10 mouse cellular contexts compared by ENCODE assay signal in the genomic region with DNA sequence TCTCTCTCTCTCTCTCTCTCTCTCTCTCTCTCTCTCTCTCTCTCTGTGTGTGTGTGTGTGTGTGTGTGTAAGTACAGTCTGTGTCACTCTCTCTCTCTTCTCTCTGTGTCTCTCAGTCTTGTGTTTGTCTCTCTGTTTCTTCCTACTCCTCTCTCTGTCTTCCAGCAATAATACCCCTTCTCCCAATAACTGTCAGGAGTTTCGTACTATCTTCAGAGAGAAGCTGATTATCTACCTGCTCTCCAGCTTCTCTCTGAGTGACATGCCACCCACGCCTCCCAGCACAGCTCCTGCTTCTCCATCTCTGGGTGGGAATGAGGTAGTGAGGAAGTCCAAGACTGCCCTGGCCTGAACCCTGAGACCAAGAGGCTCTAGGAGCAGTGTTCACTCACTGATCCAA. TPM values are rescaled to one million over a fixed set of nuclear protein-coding genes. Genes with fewer than 3 reads are reported as not detected.
DNase-seq lines count a peak whose midpoint lies in the region; ATAC-seq and TF ChIP-seq lines count a peak whose summit lies in the region.
"Had no signal": no experiment of that assay in that cellular context is flagged by ENCODE, and none has a peak within 500 bp of the region (broad histone marks: within the 10 kb centered on the region; RNA-seq: fewer than 3 reads in every experiment).

TSS of gene Grm5 (plus strand) at position 301 of the 400 bp plus-strand sequence.

- no peaks in the 10 kb centered on the region for H3K36me3 ChIP-seq in heart, embryonic 15.5 days
- no peaks in the 10 kb centered on the region for H3K36me3 ChIP-seq in heart, adult 2 months (ENCODE audit: control insufficient read depth, insufficient read depth, low read length)
- H3K36me3 ChIP-seq in embryonic facial prominence, embryonic 10.5 days (replicated peaks): no peaks in the 10 kb centered on the region
- H3K36me3 ChIP-seq in hindbrain, embryonic 13.5 days: no peaks in the 10 kb centered on the region
- H3K36me3 ChIP-seq in limb, embryonic 14.5 days (ENCODE audit: control insufficient read depth, insufficient read depth, low read length): no peaks in the 10 kb centered on the region

- H3K9me3 ChIP-seq in heart, embryonic 15.5 days (replicated peaks): no peaks in the 10 kb centered on the region
- H3K9me3 ChIP-seq in embryonic facial prominence, embryonic 10.5 days: no peaks in the 10 kb centered on the region
- no peaks in the 10 kb centered on the region for H3K9me3 ChIP-seq in hindbrain, embryonic 13.5 days
- no peaks in the 10 kb centered on the region for H3K9me3 ChIP-seq in limb, embryonic 14.5 days (ENCODE audit: control insufficient read depth, low read length)

- TF ChIP-seq EP300 in heart, adult 2 months (IDR thresholded peaks at IDR 0.05; ENCODE audit: insufficient read depth, low read depth, low read length): no peak

- 22% methylated on average over 2 of the region's 2 CpGs for WGBS in heart, embryonic 15.5 days
- 13% methylated on average over 2 of the region's 2 CpGs for whole genome bisulfite sequencing in heart, adult 2 months
- WGBS in embryonic facial prominence, embryonic 10.5 days: 13% methylated on average over 2 of the region's 2 CpGs
- WGBS in hindbrain, embryonic 13.5 days: 10% methylated on average over 2 of the region's 2 CpGs
- WGBS in limb, embryonic 14.5 days: 35% methylated on average over 2 of the region's 2 CpGs

- H3K4me3 ChIP-seq in heart, embryonic 15.5 days: no peak within 1 kb of the TSS
- no peak within 1 kb of the TSS for H3K4me3 ChIP-seq in heart, adult 2 months
- peak within 1 kb of the TSS; percentile 53 for H3K4me3 ChIP-seq in embryonic facial prominence, embryonic 10.5 days
- H3K4me3 ChIP-seq in hindbrain, embryonic 13.5 days: peak within 1 kb of the TSS; percentile 52
- 0 out of 2 replicates have a peak within 1 kb of the TSS, but pooled peaks have one; percentile 8 for H3K4me3 ChIP-seq in limb, embryonic 14.5 days (replicated peaks; ENCODE audit: low read length)

- H3K9ac ChIP-seq in heart, embryonic 15.5 days: no peak within 1 kb of the TSS
- H3K9ac ChIP-seq in heart, adult 2 months (ENCODE audit: low read depth, low read length): no peak within 1 kb of the TSS
- H3K9ac ChIP-seq in hindbrain, embryonic 13.5 days: peak within 1 kb of the TSS; percentile 77
- H3K9ac ChIP-seq in limb, embryonic 14.5 days (ENCODE audit: low read depth, low read length, severe bottlenecking): no peak within 1 kb of the TSS

- intact Hi-C loops in heart, adult 2 months (cut with DNase I): no loop called here

- no peak for ATAC-seq in heart, embryonic 15.5 days (replicated peaks; ENCODE audit: insufficient number of reproducible peaks, insufficient read depth, low FRiP score, low read depth)
- ATAC-seq in hindbrain, embryonic 13.5 days (ENCODE audit: low FRiP score): peak; percentile 22
- ATAC-seq in limb, embryonic 14.5 days (ENCODE audit: low FRiP score, low read depth): no peak

- peaks cover 4% of the 10 kb centered on the region; the same call in 1 of the 2 replicates for H3K4me1 ChIP-seq in heart, embryonic 15.5 days (replicated peaks)
- H3K4me1 ChIP-seq in heart, adult 2 months (ENCODE audit: control insufficient read depth, insufficient read depth, low read length): no peaks in the 10 kb centered on the region
- peaks cover 8% of the 10 kb centered on the region for H3K4me1 ChIP-seq in embryonic facial prominence, embryonic 10.5 days
- peaks cover 7% of the 10 kb centered on the region; the same call in 1 of the 2 replicates for H3K4me1 ChIP-seq in hindbrain, embryonic 13.5 days (replicated peaks)
- H3K4me1 ChIP-seq in limb, embryonic 14.5 days (ENCODE audit: control insufficient read depth, insufficient read depth, low read length): no peaks in the 10 kb centered on the region

- H3K79me2 ChIP-seq in heart, adult 2 months (replicated peaks; ENCODE audit: control insufficient read depth, insufficient read depth, low read length): no peaks in the 10 kb centered on the region

- TF ChIP-seq CTCF in heart, adult 2 months (IDR thresholded peaks at IDR 0.05): no peak

- peaks cover 13% of the 10 kb centered on the region for H3K27me3 ChIP-seq in heart, embryonic 15.5 days
- 0 out of 2 replicates have a peak, but pooled peaks cover 1% of the 10 kb centered on the region for H3K27me3 ChIP-seq in heart, adult 2 months (ENCODE audit: control insufficient read depth, insufficient read depth, low read length)
- peaks cover 44% of the 10 kb centered on the region for H3K27me3 ChIP-seq in embryonic facial prominence, embryonic 10.5 days (replicated peaks; ENCODE audit: low read depth, poor library complexity, severe bottlenecking)
- peaks cover 20% of the 10 kb centered on the region for H3K27me3 ChIP-seq in hindbrain, embryonic 13.5 days
- peaks cover 7% of the 10 kb centered on the region for H3K27me3 ChIP-seq in limb, embryonic 14.5 days (ENCODE audit: control insufficient read depth, insufficient read depth, low read length)

- no peak for DNase-seq in heart, adult 2 months
- no peak for DNase-seq in embryonic facial prominence, embryonic 10.5 days (ENCODE audit: low spot score)
- DNase-seq in limb, embryonic 14.5 days (ENCODE audit: low spot score): no peak
- no peak for DNase-seq in adrenal gland, postnatal 36 days
- DNase-seq in right cerebral cortex, adult 18-20 months: no peak
- no peak for DNase-seq in gastrocnemius, adult 18-20 months (ENCODE audit: low spot score)
- DNase-seq: thymus, adult 2 months had no signal

- TF ChIP-seq POLR2A in heart, adult 2 months (IDR thresholded peaks at IDR 0.05; ENCODE audit: insufficient read depth, low read depth, low read length): no peak
- no peak for TF ChIP-seq POLR2A in limb, embryonic 14.5 days (IDR thresholded peaks at IDR 0.05; ENCODE audit: borderline replicate concordance, extremely low read depth, insufficient read depth, insufficient read length)

- no peak within 1 kb of the TSS for H3K27ac ChIP-seq in heart, embryonic 15.5 days
- H3K27ac ChIP-seq in heart, adult 2 months: no peak within 1 kb of the TSS
- H3K27ac ChIP-seq in embryonic facial prominence, embryonic 10.5 days (replicated peaks): no peak within 1 kb of the TSS
- H3K27ac ChIP-seq in hindbrain, embryonic 13.5 days: peak within 1 kb of the TSS; percentile 89
- no peak within 1 kb of the TSS for H3K27ac ChIP-seq in limb, embryonic 14.5 days (replicated peaks; ENCODE audit: low read depth, low read length)
- H3K27ac ChIP-seq: kidney, postnatal 0 days had no signal

- H3K4me2 ChIP-seq in heart, embryonic 15.5 days: peak within 1 kb of the TSS; percentile 33; the same call in 1 of the 2 replicates
- H3K4me2 ChIP-seq in hindbrain, embryonic 13.5 days: peak within 1 kb of the TSS; percentile 72
- H3K4me2 ChIP-seq in limb, embryonic 14.5 days (replicated peaks; ENCODE audit: low read depth, low read length, severe bottlenecking): peak within 1 kb of the TSS; percentile 33

RNA-seq across cellular contexts. Expression of gene Grm5, which starts in this region (rescaled TPM):
- polyA plus RNA-seq in heart, embryonic 15.5 days (2015; fragmentation: Nextera tagmentation; extraction: Ambion mirVana): 0.03 TPM in 1 of 2 replicates, not detected in the other
- not detected for total RNA-seq in heart, adult 2 months (2021)
- polyA plus RNA-seq in heart, adult 2 months (2012; rRNA removed): not detected in 2 replicates
- 0.07 TPM in 1 of 2 replicates, not detected in the other for polyA plus RNA-seq in embryonic facial prominence, embryonic 10.5 days (2016; fragmentation: Nextera tagmentation; extraction: Ambion mirVana)
- 25.1 and 27.1 TPM in 2 replicates for polyA plus RNA-seq in hindbrain, embryonic 13.5 days (2015; fragmentation: Nextera tagmentation; extraction: Ambion mirVana)
- 0.01 and 0.04 TPM in 2 replicates for polyA plus RNA-seq in limb, embryonic 14.5 days (2012; rRNA removed)
- 0.08 TPM in 1 of 2 replicates, not detected in the other for polyA plus RNA-seq in limb, embryonic 14.5 days (2014; fragmentation: Nextera tagmentation; extraction: Ambion mirVana)
- total RNA-seq in adrenal gland, postnatal 36 days (2021): not detected
- total RNA-seq in gastrocnemius, adult 18-20 months (2021): not detected
- polyA plus RNA-seq: kidney, postnatal 0 days; thymus, adult 2 months had no signal

Comparison
In these comparisons a context has a peak if more than half of its experiments do, and no peak if none do; other contexts are left out.
1. RNA of gene Grm5 (polyA plus RNA-seq): 25.1 to 27.1 TPM in hindbrain, embryonic 13.5 days; 0.07 TPM in embryonic facial prominence, embryonic 10.5 days, 0.03 TPM in heart, embryonic 15.5 days, 0.01 to 0.08 TPM in limb, embryonic 14.5 days and not detected in heart, adult 2 months; every median in the first group is over 10 times any median in the second.
2. H3K4me3 ChIP-seq: peak in embryonic facial prominence, embryonic 10.5 days (single experiment), hindbrain, embryonic 13.5 days (single experiment) and limb, embryonic 14.5 days (single experiment); none in heart, embryonic 15.5 days (single experiment) and heart, adult 2 months (single experiment).
3. Peak in every context shown above with its lines, with median percentiles within 50 percentile points of each other: H3K4me2 ChIP-seq.